Mouse (Mus musculus): ENCODE measurements around the gene Prickle2.
A peak's percentile ranks its signal among the peaks of the same experiment; 100 is the strongest.

Prickle2 gene

DNA sequence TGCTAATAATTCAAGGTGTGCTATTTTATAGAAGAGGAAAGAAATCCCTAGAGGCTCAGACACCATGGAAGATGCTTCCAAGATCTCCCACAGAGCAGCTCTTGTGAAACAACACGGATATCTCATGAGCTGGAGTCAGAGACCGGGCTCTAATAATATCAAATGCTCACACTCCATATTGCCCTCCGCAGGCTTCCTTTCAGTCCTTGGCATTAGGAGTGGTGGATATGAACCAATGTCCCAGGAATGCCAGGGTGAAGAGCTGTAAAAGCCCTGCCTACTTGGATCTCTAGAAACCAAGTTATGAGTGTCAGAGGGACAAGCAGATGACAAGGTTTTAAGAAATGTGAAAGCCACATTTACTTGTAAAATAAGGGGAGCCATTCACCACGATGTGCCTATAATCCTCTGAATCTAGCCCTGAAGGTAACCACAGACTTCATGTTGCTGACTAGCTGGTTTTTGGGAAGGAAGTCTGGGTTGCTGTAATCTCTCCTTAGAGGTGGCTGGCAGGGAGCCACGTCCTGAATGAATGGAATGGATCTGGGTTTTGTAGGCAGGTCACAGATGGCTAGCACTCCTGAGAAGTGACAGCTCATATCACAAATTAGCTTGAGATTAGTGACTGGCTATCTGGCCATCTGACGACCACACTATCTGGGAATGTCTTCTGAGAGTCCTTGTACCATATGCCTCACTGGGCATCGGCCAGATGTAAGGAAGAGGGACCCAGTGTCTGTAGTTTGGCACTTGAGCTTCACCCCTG is 278.4 kb downstream of the Prickle2 start:
- DNase-seq: peak; percentile 9

DNA sequence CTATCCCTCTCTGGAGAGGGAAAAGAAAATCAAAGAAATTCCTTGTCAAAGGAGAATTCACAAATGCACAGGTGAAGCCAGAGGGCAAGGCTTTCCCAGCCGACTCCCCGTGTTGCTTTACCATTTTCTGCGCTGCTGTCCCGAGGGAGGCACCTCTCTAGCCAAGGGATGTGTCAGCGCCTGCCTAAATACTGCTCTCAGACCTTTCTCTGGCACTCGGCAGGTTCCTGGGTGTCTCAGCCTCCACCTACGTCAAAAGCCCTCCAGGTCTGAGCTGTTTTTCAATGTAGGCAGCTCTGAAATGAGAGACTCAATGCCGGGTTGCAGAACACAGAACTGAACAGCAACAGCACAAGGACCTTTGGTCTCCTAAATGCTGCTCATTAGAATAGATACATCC is 280.1 kb downstream of the Prickle2 start:
- DNase-seq: no peak

DNA sequence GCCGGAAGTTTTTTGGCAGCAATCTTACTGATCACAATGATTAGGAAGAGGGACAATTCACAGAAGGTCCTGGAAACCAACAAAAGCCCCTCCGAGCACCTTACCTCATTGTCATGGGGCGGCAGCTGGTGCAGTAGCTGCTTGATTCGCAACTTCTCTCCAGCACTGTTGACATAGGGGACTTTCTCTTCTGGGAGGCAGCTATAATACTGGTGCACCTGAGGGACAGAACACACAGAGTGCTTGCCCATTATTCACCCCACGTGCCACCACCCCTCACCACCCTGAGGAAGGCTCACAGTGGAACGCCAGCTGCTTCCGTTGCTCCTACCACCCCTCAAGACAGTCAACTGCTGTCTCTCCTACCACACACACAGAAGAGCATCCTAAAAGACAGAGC is 280.5 kb downstream of the Prickle2 start:
- DNase-seq: no peak

DNA sequence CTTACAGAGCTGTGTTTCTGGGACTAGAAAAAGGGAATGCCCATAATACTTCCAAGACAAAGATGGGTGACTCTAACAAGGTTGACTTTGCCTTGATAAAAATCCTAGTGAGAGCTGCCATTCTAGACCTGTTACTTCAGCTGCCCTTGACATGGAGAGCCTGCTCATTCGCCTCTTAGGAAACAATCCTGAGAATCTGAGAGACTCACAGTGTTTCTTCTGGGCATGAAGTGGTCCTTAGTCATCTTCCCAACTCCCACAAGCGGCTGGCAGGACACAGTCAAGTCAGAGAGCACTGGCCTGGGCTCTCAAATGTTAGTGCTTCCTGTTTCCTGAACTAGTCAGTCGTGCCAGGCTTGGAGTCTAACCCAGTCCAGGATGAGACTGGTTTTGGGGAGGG is 281.0 kb downstream of the Prickle2 start:
- no peak for DNase-seq

DNA sequence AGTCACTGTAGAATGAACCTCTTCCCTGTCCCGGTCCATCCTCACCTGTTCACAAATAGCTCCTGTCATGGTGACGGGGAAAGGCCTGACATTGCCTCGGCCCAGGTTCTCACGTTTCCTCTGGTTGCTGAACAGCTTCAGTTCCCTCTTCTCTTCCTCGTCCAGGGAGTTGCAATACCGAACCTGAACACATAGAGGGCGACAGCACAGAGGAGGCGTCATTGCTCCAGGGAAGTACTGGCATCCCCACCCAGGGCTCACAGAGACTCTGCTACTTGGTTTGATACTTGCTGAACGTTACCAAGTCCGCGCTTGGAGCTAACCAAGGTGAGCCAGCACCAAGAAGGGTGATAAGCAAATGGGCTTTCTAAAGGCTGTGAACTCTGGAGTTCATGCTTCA is 283.7 kb downstream of the Prickle2 start:
- DNase-seq: peak; percentile 40

DNA sequence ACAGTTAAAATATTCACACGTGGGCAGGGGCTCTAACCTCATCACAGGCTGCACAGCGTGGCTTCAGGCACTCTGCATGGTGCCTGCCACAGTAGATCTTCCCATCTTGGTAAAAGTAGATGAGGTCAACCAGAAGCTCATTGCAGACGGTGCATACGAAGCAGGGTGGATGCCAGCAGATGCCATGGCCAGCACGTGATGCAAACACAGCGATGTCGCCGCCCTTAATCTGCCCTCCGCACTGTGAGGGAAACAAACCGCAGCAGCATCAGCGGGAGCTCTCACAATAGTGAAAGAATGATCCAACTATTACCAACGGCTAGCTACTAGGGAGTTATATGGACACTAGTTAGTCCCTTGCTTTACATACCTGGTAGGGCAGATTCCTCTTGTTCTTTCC is 285.8 kb downstream of the Prickle2 start:
- DNase-seq: peak; percentile 54

DNA sequence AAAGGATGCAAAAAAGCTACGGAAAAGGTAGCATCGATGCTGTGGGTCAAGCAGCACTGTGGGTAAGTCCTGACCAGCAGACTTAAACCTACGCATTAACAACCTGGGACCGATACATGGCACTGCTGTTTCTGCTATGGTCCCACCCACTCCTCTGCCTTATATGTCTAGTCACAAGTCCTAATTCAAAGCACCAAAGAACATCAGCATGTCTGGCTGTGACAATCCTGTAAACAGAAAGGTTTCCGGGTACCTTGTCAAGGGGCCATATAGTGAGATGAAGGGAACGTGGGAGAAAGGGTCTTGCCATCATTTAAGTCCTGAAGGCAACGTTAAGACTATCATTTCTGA is 290.6 kb downstream of the Prickle2 start:
- no peak for DNase-seq

DNA sequence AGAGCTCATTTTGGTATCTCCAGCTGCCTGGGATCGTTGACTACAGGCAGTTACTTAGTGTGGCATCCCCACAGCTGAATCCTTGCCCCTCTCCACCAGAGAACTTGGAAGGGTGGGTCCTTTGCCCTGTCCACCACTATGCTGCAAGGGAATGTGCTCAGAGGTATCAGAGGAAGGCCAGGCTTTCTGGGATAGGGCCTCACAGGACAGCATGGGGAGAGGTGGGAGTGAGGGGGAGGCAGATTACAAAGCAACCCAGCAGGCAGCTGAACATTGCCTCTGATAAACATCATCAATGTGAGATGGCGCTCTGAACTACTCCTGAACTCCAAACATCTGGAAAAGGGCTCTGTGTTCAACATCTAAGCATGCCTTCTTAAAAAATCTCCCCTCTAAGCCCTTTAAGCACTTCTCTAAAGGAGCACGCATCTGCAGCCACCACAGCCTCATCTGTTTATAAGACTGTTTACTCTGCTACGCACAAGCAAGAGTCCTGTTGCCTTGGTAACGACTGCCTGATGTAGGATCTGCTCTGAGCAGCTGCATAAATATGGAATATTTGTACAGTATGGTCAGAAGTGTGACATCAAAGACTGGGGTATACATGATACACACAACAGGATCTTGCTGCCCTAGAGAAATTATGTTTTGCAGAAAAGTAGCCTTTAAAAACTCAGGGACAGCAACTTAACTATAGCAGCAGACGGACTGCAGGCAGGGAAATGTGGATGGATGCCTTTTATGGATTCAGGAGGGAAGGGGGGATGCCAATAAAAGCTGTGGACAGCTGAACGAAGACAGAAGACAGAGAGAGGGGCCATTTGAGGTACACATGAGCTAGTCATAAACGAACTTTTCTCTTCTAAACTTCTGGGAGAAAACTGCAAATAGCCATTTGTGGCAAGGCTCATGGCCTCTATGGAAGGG is 291.2 kb downstream of the Prickle2 start:
- peak; percentile 50 for DNase-seq

DNA sequence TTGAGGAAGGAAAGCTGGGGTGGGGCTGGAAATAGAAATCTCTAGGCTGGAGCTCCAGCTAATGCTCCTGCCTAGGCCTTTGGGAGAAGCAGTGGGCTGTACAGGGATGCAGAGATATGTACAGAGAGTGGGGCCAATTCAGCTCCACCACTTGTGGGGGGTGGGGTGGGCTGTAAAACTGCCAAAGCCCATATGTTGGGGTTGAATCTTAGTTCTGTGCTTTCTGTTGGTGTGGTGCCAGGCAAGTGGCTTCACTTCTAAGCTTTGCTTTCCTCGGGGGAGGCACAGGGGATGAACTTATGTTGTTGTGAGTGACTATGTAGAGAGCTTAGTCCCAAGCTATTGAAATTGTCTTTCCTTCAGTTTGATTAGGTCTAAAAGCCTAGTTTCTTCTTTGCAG is 292.0 kb downstream of the Prickle2 start:
- no peak for DNase-seq

DNA sequence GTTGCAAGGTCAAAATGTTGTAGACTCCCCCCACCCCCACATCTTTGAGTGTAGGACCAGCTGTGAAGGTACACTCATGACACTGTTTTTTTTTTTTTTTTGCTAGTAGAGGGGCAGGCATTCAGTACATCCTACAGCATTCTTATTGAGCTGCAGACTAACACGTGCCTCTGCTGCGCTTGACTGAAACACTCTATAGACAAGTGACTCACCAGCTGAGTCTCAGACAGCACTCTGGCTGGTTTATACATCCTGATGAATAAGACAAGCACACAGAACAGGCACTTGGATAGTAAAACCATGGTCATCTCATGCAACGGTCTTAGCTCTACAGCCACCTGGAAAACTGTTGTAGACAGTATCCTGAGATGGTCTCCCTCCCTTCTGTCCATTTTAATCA is 296.2 kb downstream of the Prickle2 start:
- DNase-seq: no peak

DNA sequence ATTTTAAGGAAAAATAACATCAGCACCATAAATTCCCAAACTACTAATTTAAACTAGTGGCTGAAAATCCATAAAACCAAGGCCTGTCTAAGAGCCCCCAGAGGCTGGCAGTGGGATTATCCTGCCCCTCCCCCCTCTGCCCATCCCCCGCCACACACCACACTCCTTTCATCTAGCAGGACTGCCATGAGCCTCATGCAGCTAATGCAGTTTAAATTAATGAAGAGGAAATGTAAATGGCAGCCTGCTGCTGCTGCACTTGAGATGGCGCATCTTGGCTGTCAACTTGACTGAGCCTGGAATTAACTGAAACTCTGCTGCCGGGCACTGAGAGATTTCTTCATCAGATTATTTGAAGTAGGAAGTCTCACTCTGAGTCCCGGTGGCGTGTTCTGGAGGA is 298.7 kb downstream of the Prickle2 start:
- peak; percentile 14 for DNase-seq

DNA sequence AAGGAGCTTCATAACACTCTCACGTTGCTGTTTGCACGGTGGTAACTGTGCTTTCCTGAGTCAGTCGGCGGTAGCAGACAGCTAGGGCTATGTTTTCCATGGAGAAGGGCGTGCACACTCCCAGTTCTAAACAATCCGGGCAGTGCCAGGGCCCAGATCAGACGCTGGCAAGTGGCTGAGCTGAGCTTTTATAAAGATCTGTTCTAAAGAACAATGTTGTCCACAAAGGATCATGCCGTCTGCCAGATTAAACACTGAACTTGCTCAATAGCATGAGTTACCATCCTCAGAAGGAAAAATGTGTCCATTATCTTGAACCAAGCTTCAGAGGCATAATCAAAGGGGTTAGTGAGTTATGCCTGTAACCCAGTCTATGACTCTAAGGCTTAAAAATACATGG is 300.4 kb downstream of the Prickle2 start:
- no peak for DNase-seq

DNA sequence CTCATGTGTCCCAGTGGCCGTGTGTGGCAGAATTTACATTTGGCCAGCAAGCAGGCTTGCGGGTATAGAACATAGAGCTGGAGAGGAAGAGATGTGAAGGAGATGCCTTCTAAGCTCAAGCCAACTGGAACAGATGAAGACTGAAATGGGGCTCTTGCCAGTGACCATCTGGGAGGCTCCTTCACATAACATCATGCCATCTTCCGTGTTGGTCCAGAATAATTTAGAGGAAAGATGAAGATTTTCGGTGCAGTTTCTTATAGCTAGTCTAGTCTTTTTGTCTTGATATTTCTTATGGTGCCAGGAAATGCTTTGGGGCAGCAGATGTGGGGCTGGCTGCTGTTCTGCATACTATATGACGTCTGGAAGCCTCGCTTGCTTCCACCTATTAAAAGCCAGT is 308.1 kb downstream of the Prickle2 start:
- no peak for DNase-seq

DNA sequence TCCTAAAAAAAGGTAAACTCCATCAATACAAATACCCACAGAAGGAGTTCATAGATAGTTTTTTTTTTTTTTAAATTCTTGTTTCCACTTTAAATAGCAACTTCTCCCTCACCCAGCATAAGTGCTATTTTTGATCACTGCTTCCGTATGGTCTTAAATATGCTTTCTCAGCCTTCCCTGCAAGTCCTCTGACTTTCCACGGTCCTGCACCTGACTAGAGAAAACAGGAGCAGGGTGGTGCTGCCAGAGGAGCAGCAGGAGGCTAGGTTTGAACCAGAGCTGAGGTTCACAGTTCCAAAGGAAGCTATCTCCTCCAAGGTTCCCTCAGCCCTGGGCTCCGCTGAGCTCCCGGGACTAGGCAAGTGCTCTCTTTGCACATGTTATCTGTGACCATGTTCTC is 310.4 kb downstream of the Prickle2 start:
- no peak for DNase-seq

DNA sequence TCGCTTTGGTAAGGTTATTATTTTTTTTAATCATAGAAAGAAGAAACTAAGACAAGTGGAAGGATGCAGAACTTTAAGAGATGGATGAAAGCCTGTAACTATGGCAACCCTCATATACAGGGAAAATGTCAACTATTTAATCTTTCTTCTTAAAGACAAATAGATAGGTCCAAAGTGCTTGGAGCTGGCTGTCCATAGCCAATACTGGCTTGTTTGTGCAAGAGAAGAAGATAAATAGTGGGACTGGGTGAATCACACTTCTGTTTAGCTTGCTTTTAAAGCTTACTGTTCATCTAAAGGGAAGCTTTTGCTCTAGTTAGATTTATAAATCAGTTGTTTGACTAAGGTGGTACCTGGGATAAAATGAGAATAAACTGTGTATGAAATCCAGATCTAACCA is 310.8 kb downstream of the Prickle2 start:
- DNase-seq: no peak

DNA sequence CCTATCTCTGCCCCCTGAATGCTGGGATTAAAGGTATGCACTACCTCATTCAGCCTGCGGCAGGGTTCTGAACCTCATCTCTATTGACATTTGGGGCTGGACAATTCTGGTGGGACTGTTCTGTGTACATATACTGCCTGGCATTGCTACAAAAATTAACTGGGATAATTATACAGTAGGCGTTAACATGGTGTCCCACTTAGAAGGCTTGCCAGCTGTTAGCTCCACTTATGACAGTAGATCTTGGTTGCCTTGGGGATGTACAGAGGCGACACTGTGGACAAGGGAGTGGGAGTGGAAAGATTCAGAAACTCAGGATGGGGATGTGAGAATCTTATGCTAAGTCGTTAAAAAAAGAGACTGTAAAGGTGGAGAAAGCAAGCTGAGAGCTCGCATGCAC is 311.3 kb downstream of the Prickle2 start:
- peak; percentile 17 for DNase-seq

DNA sequence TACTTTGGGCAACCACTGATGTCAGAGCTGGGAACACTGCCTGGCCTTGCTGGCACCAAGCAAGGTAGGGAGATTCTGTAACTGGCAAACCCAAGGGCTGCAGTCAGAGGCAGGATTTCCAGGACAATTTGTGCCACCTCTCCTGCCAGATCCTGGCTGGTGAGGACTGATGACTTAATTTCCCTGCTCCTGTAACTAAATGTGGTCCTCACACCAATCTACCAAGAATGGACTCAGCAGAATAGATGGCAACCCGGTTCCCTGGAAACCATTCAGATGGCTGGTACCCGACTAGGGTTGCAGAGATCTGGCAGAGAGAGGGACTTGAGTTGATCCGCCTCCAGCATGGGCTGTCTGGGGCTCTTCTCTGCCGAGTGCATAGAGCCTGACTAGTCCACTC is 315.6 kb downstream of the Prickle2 start:
- DNase-seq: no peak

DNA sequence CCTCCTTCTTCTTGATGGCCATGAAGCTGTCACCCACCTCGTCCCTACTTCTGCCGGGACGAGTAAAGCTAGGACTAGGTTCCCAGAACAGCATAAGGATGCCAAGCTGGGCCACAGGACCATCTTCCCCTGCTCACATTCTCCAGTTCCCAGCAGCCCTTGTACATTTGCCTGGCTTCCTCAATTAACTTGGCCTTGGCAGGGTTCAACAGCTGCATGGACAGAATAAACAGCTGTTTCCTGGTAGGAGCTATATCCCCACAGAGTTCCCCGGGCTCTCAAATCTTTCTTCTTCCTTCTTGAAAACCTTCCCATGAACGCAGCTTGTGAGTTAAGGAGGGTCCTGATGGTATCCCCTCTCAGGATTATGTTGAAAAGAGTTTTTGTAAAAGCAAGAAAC is 317.3 kb downstream of the Prickle2 start:
- no peak for DNase-seq

DNA sequence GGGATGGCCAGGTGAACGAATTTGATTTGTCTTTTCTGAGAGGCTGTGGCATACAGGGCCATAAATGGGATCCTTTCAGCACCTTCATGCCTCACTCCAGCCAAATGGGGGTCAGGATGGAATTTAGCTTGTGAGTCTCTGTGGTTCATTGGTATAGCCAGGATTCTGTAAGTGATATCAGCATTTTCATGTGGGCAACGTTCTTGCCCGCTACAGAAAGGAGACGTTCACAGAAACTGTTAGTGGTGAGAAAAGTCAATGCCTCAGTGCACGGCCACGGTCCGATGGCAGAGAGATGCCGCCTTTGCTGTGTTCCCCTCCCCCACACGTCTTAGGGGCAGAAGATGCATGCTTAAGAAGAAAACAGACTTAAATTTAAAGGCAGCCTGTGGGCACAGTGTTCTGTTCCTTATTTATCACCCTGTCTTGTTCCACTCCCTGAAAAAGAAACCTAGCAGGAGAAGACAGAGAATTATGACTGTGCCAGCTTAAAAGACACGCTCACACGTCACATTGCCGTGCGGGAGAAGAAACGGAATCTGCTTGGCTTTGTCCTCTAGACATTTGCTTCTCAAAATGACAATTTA is 322.7 kb downstream of the Prickle2 start:
- peak; percentile 22 for DNase-seq

DNA sequence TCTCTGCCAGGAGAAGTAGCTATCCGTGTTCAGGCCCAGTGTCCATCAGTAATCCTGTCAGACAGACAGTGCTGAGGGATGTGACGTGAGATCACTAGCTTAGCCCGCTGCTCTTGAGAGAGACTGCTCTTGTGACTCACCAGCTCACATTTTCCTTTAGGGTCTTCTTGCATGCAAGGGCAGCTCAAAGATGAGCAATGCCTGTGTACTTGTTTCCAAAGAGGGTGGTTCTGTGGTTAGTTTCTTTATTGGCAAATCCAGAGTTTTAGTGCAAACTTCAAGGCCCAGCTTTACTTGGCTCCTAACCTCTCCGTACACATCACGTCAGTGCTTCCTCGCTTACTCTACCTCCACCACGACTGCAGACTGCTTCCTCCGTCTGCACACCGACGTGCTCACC is 324.9 kb downstream of the Prickle2 start:
- DNase-seq: no peak

DNA sequence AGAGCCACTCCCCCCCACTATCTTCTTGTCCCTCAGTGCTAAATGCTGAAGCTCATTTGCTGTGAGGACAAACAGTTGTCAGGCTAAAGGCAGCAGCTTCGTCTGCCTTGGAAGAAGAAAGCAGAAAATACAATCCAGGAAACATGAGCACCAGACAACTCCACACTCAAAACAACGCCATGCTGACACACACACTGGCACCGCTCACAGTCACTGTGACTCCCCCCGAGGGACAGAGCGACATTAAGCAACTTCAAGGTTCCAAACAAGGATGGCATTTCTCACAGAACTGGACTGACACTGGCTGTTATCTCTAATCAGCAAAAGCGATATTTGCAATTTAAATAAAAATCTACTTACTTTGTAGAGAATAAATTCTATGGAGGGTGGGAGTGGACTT is 331.1 kb downstream of the Prickle2 start:
- DNase-seq: peak; percentile 2

DNA sequence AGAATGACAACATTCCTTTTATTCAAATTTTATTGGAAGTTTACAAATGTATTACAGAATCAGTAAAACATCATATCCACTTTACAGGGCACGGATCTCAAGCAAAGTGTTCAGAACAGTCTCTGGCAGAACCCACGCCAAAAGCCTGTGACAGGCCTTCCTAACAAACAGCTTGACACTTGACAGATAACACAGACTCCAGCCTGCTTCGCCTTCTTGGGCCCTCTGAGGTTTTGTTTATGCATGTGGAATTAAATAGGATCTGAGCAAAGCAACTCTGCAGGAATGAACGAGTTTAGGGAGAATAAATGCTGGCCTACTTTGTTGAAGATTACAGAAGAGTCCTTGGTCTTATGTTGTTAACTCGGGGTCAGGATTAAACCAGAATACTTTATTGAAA is 335.1 kb downstream of the Prickle2 start:
- no peak for DNase-seq

DNA sequence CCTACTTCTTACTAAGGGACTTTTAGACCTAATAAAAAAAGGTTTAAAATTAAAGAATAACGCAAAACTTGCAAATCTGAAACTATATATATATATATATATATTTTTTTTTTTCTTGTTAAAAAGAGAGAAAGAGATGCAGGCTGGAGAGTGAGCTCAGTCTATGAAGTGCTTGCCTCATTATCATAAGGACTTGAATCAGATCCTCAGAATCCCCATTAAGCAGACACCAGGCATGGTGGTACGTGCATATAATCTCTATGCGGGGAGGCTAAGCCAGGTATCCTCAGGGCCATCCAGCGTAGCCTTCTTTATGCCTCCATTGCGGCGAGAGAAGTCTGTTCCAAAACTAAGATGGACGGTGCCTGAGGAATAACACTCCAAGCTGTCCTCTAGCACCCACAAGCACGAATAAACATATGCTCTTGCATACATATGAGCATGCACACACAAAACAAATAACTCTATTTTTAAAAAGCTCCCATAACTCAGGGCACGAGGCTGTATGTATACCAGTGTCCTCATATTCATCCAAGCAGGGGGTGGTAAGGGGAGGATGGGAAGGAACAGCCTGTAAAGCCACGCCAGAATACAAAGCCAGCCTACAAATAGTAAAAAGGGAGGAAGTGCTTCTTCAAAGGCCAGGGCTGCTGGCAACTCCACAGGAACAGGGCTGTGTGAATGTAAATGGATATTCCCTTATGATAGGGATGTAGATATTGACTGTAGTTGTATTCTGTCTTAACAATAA is 358.5 kb downstream of the Prickle2 start:
- no peak for DNase-seq

Measured in retina, postnatal 1 day (tissue).